Mouse (Mus musculus): Measurements from ENCODE around the gene Slc6a20b.

DNA sequence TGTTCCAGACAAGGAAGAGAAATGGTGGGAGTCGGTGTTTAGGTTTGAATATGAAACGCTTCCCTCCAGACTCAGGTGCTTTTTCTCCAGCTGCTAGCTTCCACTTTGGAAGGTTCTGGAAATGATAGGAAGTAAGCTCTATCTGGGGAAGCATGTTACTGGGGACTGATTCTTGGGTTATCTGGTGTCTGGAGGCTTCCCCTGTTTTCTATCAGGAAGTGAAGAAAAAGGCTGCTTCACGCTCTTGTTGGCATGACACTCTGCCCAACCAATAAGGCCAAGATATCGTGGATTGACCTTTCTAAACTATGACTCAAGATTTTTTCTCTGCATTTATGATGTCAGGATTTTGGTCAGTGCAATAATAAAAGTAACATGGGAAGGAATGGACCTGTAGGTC is 37.2 kb downstream of the Slc6a20b start:
- TF ChIP-seq CTCF (IDR thresholded peaks at IDR 0.05; ENCODE audit: borderline replicate concordance, insufficient read depth, low read length) (no peak), POLR2A (IDR thresholded peaks at IDR 0.05; ENCODE audit: low read depth, low read length) (no peak)
